Mouse (Mus musculus) adrenal gland, postnatal 4 days (tissue): ENCODE measurements around the gene Npb. TPM values are rescaled to one million over a fixed set of nuclear protein-coding genes. Genes with fewer than 3 reads are reported as not detected.

Experiments used
- microRNA-seq: library from miRNA; unstranded; fragments of <30 nt; microRNA quantifications from one replicate; pipeline ENCODE4 v1.2.0, GENCODE M21; 2021
- total RNA-seq, 2 experiments: library from RNA; stranded (reverse); gene quantifications; 2 replicates each; pipeline ENCODE4 v1.2.3; 2021

The Npb gene
- total RNA-seq, 2 experiments from 2014 or later = 2.4 to 5.4 TPM

Small RNAs within 50 kb of the gene (microRNA-seq; reads per million reads assigned to microRNA genes)
- gene Mir6936 = not detected

Other genes with a start within 250 kb of the Npb start
- under 1 TPM; 0.39 to 0.51 TPM for gene Fscn2, start 246.9 kb upstream of the Npb start, total RNA-seq
- 10 to 100 TPM; 34.5 to 35.6 TPM for gene Faap100, start 229.7 kb upstream of the Npb start, total RNA-seq
- gene Nploc4, start 170.8 kb upstream of the Npb start, total RNA-seq = 10 to 100 TPM; 76.3 to 77.5 TPM
- 10 to 100 TPM in 1 of 2 experiments, 1 to 10 TPM in 1; 7.1 to 10.2 TPM for gene Tspan10, start 165.8 kb upstream of the Npb start, total RNA-seq
- gene Pde6g, start 155.0 kb upstream of the Npb start, total RNA-seq = under 1 TPM in 1 of 2 experiments, not detected in 1; 0.25 TPM
- gene Oxld1, start 150.4 kb upstream of the Npb start, total RNA-seq = 10 to 100 TPM; 34.6 to 43.3 TPM
- 10 to 100 TPM; 19.0 to 21.4 TPM for gene Ccdc137, start 150.4 kb upstream of the Npb start, total RNA-seq
- 10 to 100 TPM; 24.4 to 26.8 TPM for gene Arl16, start 140.9 kb upstream of the Npb start, total RNA-seq
- 100 to 1,000 TPM; 105 to 107 TPM for gene Mrpl12, start 123.9 kb upstream of the Npb start, total RNA-seq
- 100 to 1,000 TPM; 102 to 103 TPM for gene Slc25a10, start 116.6 kb upstream of the Npb start, total RNA-seq
- gene Gcgr, start 77.8 kb upstream of the Npb start, total RNA-seq = 1 to 10 TPM; 2.5 to 9.8 TPM
- gene Mcrip1, start 58.8 kb upstream of the Npb start, total RNA-seq = 10 to 100 TPM; 80.6 to 84.2 TPM
- gene Ppp1r27, start 57.3 kb upstream of the Npb start, total RNA-seq = 1 to 10 TPM; 1.3 to 5.6 TPM
- 100 to 1,000 TPM; 531 to 539 TPM for gene P4hb, start 35.2 kb upstream of the Npb start, total RNA-seq
- gene Arhgdia, start 26.9 kb upstream of the Npb start, total RNA-seq = 100 to 1,000 TPM; 321 to 354 TPM
- 100 to 1,000 TPM; 136 to 169 TPM for gene Alyref, start 10.1 kb upstream of the Npb start, total RNA-seq
- 10 to 100 TPM; 87.4 to 90.7 TPM for gene Anapc11, start 10.1 kb upstream of the Npb start, total RNA-seq
- gene Pcyt2, start 9.5 kb downstream of the Npb start, total RNA-seq = 100 to 1,000 TPM; 135 to 144 TPM
- 10 to 100 TPM; 49.0 to 58.1 TPM for gene Sirt7, start 16.8 kb downstream of the Npb start, total RNA-seq
- gene Mafg, start 25.1 kb downstream of the Npb start, total RNA-seq = 10 to 100 TPM; 51.4 to 56.0 TPM
- gene Pycr1, start 35.3 kb downstream of the Npb start, total RNA-seq = 1 to 10 TPM; 5.4 to 8.6 TPM
- 1 to 10 TPM; 1.4 to 3.8 TPM for gene Myadml2, start 39.7 kb downstream of the Npb start, total RNA-seq
- gene Notum, start 52.7 kb downstream of the Npb start, total RNA-seq = 10 to 100 TPM in 1 of 2 experiments, 1 to 10 TPM in 1; 8.6 to 14.8 TPM
- gene Aspscr1, start 64.5 kb downstream of the Npb start, total RNA-seq = 100 to 1,000 TPM; 108 to 110 TPM
- 10 to 100 TPM; 49.5 to 52.5 TPM for gene Cenpx, start 105.3 kb downstream of the Npb start, total RNA-seq
- 10 to 100 TPM; 44.2 to 44.8 TPM for gene Lrrc45, start 105.4 kb downstream of the Npb start, total RNA-seq
- gene Rac3, start 113.0 kb downstream of the Npb start, total RNA-seq = 10 to 100 TPM; 12.7 to 17.4 TPM
- 10 to 100 TPM; 40.9 to 43.3 TPM for gene Dcxr, start 118.8 kb downstream of the Npb start, total RNA-seq
- gene Cbr2, start 123.6 kb downstream of the Npb start, total RNA-seq = 1 to 10 TPM; 7.4 to 7.8 TPM
- 10 to 100 TPM; 20.2 to 49.6 TPM for gene Hmga1b, start 154.3 kb downstream of the Npb start, total RNA-seq
- gene Rfng, start 175.7 kb downstream of the Npb start, total RNA-seq = 10 to 100 TPM; 18.9 to 22.7 TPM
- 100 to 1,000 TPM; 109 to 111 TPM for gene Gps1, start 175.8 kb downstream of the Npb start, total RNA-seq
- 10 to 100 TPM; 66.8 to 71.1 TPM for gene Dus1l, start 187.9 kb downstream of the Npb start, total RNA-seq
- gene Fasn, start 216.1 kb downstream of the Npb start, total RNA-seq = 10 to 100 TPM; 86.7 to 96.3 TPM